Comparison of ENCODE assay signal across 23 mouse cellular contexts in genomic region chr7:71313148-71313765, GRCm38 (mm10). TPM values are rescaled to one million over a fixed set of nuclear protein-coding genes. Genes with fewer than 3 reads are reported as not detected.
A peak's percentile ranks its signal among the peaks of the same experiment; 100 is the strongest.
DNase-seq lines count a peak whose midpoint lies in the region; ATAC-seq and TF ChIP-seq lines count a peak whose summit lies in the region.
"Had no signal": no experiment of that assay in that cellular context is flagged by ENCODE, and none has a peak within 500 bp of the region (broad histone marks: within the 10 kb centered on the region; RNA-seq: fewer than 3 reads in every experiment).

No protein-coding gene starts in this region.

- H3K27me3 ChIP-seq in heart, postnatal 0 days (ENCODE audit: control insufficient read depth, insufficient read depth, low read length) = no peaks in the 10 kb centered on the region
- no peaks in the 10 kb centered on the region for H3K27me3 ChIP-seq in heart, embryonic 10.5 days (ENCODE audit: insufficient read depth, poor library complexity, severe bottlenecking)

- no peak for TF ChIP-seq CTCF in heart, postnatal 0 days (IDR thresholded peaks at IDR 0.05; ENCODE audit: low read depth)
- no peak for TF ChIP-seq CTCF in cortical plate, adult 2 months (IDR thresholded peaks at IDR 0.05; ENCODE audit: extremely low read depth, insufficient read depth, low read length)

- no peaks in the 10 kb centered on the region for H3K4me1 ChIP-seq in heart, postnatal 0 days (ENCODE audit: control insufficient read depth, insufficient read depth)
- H3K4me1 ChIP-seq in heart, embryonic 10.5 days = peaks cover 5% of the 10 kb centered on the region
- no peaks in the 10 kb centered on the region for H3K4me1 ChIP-seq in cortical plate, adult 2 months (ENCODE audit: control insufficient read depth, insufficient read depth, low read length)

- no peaks in the 10 kb centered on the region for H3K36me3 ChIP-seq in heart, postnatal 0 days (replicated peaks; ENCODE audit: control insufficient read depth, insufficient read depth, low read length)
- no peaks in the 10 kb centered on the region for H3K36me3 ChIP-seq in heart, embryonic 10.5 days
- H3K36me3 ChIP-seq: hindbrain, embryonic 13.5 days; limb, embryonic 10.5 days had no signal

- H3K9ac ChIP-seq in heart, postnatal 0 days (replicated peaks; ENCODE audit: low read depth, low read length) = no peak overlapping the region
- H3K9ac ChIP-seq: hindbrain, embryonic 13.5 days had no signal

- 0 out of 2 replicates have a peak overlapping the region, but pooled peaks have one; percentile 57 for H3K27ac ChIP-seq in heart, postnatal 0 days (ENCODE audit: low read depth)
- H3K27ac ChIP-seq in heart, embryonic 10.5 days = no peak overlapping the region
- H3K27ac ChIP-seq in cortical plate, adult 2 months (ENCODE audit: insufficient read depth, low read length) = peak overlapping the region; percentile 23; the same call in 1 of the 2 replicates
- H3K27ac ChIP-seq: hindbrain, embryonic 13.5 days; limb, embryonic 10.5 days had no signal

- 59% methylated on average over 7 of the region's 7 CpGs for WGBS in heart, postnatal 0 days
- WGBS in heart, embryonic 10.5 days = 78% methylated on average over 7 of the region's 7 CpGs

- H3K4me2 ChIP-seq in heart, postnatal 0 days (ENCODE audit: low read depth, low read length) = no peak overlapping the region
- H3K4me2 ChIP-seq: hindbrain, embryonic 13.5 days had no signal

- no peak overlapping the region for H3K4me3 ChIP-seq in heart, postnatal 0 days (ENCODE audit: low read depth, low read length)
- no peak overlapping the region for H3K4me3 ChIP-seq in heart, embryonic 10.5 days
- no peak overlapping the region for H3K4me3 ChIP-seq in cortical plate, adult 2 months (ENCODE audit: insufficient read depth, low read length)
- H3K4me3 ChIP-seq: hindbrain, embryonic 13.5 days; limb, embryonic 10.5 days had no signal

- H3K9me3 ChIP-seq in heart, postnatal 0 days (replicated peaks; ENCODE audit: control insufficient read depth, low read length) = no peaks in the 10 kb centered on the region
- no peaks in the 10 kb centered on the region for H3K9me3 ChIP-seq in heart, embryonic 10.5 days
- H3K9me3 ChIP-seq: hindbrain, embryonic 13.5 days; limb, embryonic 10.5 days had no signal

- no peak for TF ChIP-seq EP300 in heart, postnatal 0 days (IDR thresholded peaks at IDR 0.05; ENCODE audit: low read depth)

- TF ChIP-seq POLR2A in cortical plate, adult 2 months (IDR thresholded peaks at IDR 0.05; ENCODE audit: extremely low read depth, insufficient read depth, low read length) = no peak

- ATAC-seq in heart, postnatal 0 days (ENCODE audit: insufficient read depth, low read depth) = no peak
- ATAC-seq: forebrain, embryonic 16.5 days; intestine, embryonic 16.5 days had no signal

- DNase-seq in heart, postnatal 0 days (ENCODE audit: low spot score) = no peak
- DNase-seq in heart, embryonic 10.5 days (ENCODE audit: low spot score) = no peak
- DNase-seq in 416B (ENCODE audit: low read depth) = peak; percentile 15
- peak; percentile 52 for DNase-seq in lung, postnatal 10 days
- no peak for DNase-seq in spleen, postnatal 36 days (ENCODE audit: low spot score in 2 of 2)
- no peak for DNase-seq in thymus, adult 18-20 months
- DNase-seq: adrenal gland, postnatal 10 days; cerebellum, adult 8-10 months; midbrain, embryonic 14.5 days; right cerebral cortex, adult 18-20 months; spleen, adult 18-20 months; thymus, postnatal 25 days had no signal

RNA-seq across cellular contexts. Expression of gene Gm10295, which starts 38.0 kb away (rescaled TPM):
- not detected in 2 replicates for total RNA-seq in heart, postnatal 0 days (2014; rRNA removed; ENCODE audit: low replicate concordance)
- not detected in 2 replicates for polyA plus RNA-seq in heart, postnatal 0 days (2015; fragmentation: Nextera tagmentation; extraction: Ambion mirVana)
- polyA plus RNA-seq in heart, embryonic 10.5 days (2016; fragmentation: Nextera tagmentation; extraction: Ambion mirVana) = not detected in 2 replicates
- not detected in 2 replicates for polyA plus RNA-seq in cortical plate, adult 2 months (2012; rRNA removed)
- total RNA-seq: adrenal gland, postnatal 10 days; ES-E14; gastrocnemius, adult 8-10 months; layer of hippocampus, adult 18-20 months had no signal
- polyA plus RNA-seq: forebrain, embryonic 16.5 days; heart, embryonic 14.5 days; hindbrain, embryonic 13.5 days; intestine, embryonic 16.5 days; limb, embryonic 10.5 days; liver, embryonic 16.5 days; midbrain, embryonic 14.5 days; stomach, embryonic 16.5 days had no signal

Comparison
In these comparisons a context has a peak if more than half of its experiments do, and no peak if none do; other contexts are left out.
1. DNase-seq: peak in 416B (single experiment) and lung, postnatal 10 days (single experiment); none in heart, postnatal 0 days (single experiment), heart, embryonic 10.5 days (single experiment), spleen, postnatal 36 days (0 of 2) and thymus, adult 18-20 months (0 of 2).